Comparison of ENCODE assay signal across 8 mouse cellular contexts in the genomic region with DNA sequence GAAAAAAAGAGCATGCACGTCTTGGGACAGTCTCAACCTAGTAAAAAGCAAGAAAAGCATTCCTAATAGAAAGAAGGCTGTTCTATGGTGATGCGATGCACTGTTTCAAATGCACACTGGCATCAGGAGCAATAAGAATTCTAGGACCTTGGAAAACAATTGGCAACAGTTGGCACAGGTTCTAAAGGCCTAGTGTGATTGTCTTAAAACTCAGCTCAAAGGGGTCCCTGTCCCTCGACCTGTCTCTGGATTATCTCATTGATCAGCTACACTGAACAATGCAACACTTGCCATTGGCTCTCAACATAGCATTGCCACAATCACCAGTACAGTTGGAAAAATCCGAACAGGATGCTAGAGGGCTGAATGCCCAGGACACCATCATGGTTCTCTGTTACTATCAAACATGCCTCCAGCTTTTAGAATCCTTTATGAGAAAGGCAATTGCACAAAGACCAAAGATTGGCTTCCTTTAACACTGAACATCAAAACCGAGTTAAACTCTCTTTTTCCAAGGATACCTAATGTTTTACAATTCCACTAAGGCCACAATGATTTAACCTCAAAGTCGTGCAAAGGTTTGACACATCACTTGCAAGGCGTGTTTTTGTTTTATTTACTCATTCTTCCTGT.
A peak's percentile ranks its signal among the peaks of the same experiment; 100 is the strongest.
DNase-seq lines count a peak whose midpoint lies in the region; ATAC-seq lines count a peak whose summit lies in the region.

No protein-coding gene starts in this region.

- no peaks in the 10 kb centered on the region for H3K9me3 ChIP-seq in intestine, embryonic 14.5 days (ENCODE audit: control insufficient read depth, low read length)
- no peaks in the 10 kb centered on the region for H3K9me3 ChIP-seq in intestine, embryonic 16.5 days (ENCODE audit: control insufficient read depth, low read length)
- no peaks in the 10 kb centered on the region for H3K9me3 ChIP-seq in embryonic facial prominence, embryonic 12.5 days
- no peaks in the 10 kb centered on the region for H3K9me3 ChIP-seq in hindbrain, embryonic 12.5 days (replicated peaks)
- H3K9me3 ChIP-seq in midbrain, embryonic 14.5 days (ENCODE audit: control insufficient read depth, low read length): no peaks in the 10 kb centered on the region

- ATAC-seq in intestine, embryonic 14.5 days (replicated peaks; ENCODE audit: low FRiP score, low TSS enrichment, low read depth): no peak
- no peak for ATAC-seq in intestine, embryonic 16.5 days
- no peak for ATAC-seq in embryonic facial prominence, embryonic 12.5 days (ENCODE audit: insufficient number of reproducible peaks, insufficient read depth, low FRiP score, low TSS enrichment)
- no peak for ATAC-seq in hindbrain, embryonic 12.5 days (ENCODE audit: low FRiP score)
- no peak for ATAC-seq in midbrain, embryonic 14.5 days (ENCODE audit: low FRiP score, low TSS enrichment)

- peak overlapping the region; percentile 38; the same call in 1 of the 2 replicates for H3K4me3 ChIP-seq in intestine, embryonic 14.5 days (ENCODE audit: low read depth, low read length)
- H3K4me3 ChIP-seq in intestine, embryonic 16.5 days (ENCODE audit: low read length): no peak overlapping the region
- peak overlapping the region; percentile 46; the same call in 1 of the 2 replicates for H3K4me3 ChIP-seq in embryonic facial prominence, embryonic 12.5 days
- peak overlapping the region; percentile 50; the same call in 1 of the 2 replicates for H3K4me3 ChIP-seq in hindbrain, embryonic 12.5 days
- peak overlapping the region; percentile 54 for H3K4me3 ChIP-seq in midbrain, embryonic 14.5 days (replicated peaks; ENCODE audit: low read depth, low read length)

- no peak overlapping the region for H3K9ac ChIP-seq in intestine, embryonic 14.5 days (ENCODE audit: low read length)
- no peak overlapping the region for H3K9ac ChIP-seq in intestine, embryonic 16.5 days (ENCODE audit: low read depth, low read length)
- no peak overlapping the region for H3K9ac ChIP-seq in embryonic facial prominence, embryonic 12.5 days
- H3K9ac ChIP-seq in hindbrain, embryonic 12.5 days: no peak overlapping the region
- H3K9ac ChIP-seq in midbrain, embryonic 14.5 days (replicated peaks; ENCODE audit: low read length): peak overlapping the region; percentile 68; the same call in 1 of the 2 replicates

- peak overlapping the region; percentile 70 for H3K4me2 ChIP-seq in intestine, embryonic 14.5 days (ENCODE audit: low read length)
- no peak overlapping the region for H3K4me2 ChIP-seq in intestine, embryonic 16.5 days (ENCODE audit: low read depth, low read length)
- peak overlapping the region; percentile 77 for H3K4me2 ChIP-seq in embryonic facial prominence, embryonic 12.5 days (replicated peaks)
- peak overlapping the region; percentile 86 for H3K4me2 ChIP-seq in hindbrain, embryonic 12.5 days (replicated peaks)
- peak overlapping the region; percentile 76 for H3K4me2 ChIP-seq in midbrain, embryonic 14.5 days (ENCODE audit: low read length)

- WGBS in intestine, embryonic 14.5 days: 53% methylated on average over 7 of the region's 7 CpGs
- 50% methylated on average over 7 of the region's 7 CpGs for WGBS in intestine, embryonic 16.5 days
- 52% methylated on average over 7 of the region's 7 CpGs for WGBS in embryonic facial prominence, embryonic 12.5 days
- WGBS in hindbrain, embryonic 12.5 days: 51% methylated on average over 7 of the region's 7 CpGs
- 41% methylated on average over 7 of the region's 7 CpGs for WGBS in midbrain, embryonic 14.5 days

- H3K27me3 ChIP-seq in intestine, embryonic 14.5 days (replicated peaks; ENCODE audit: control insufficient read depth, insufficient read depth, low read length): no peaks in the 10 kb centered on the region
- H3K27me3 ChIP-seq in intestine, embryonic 16.5 days (replicated peaks; ENCODE audit: control insufficient read depth, insufficient read depth, low read length): no peaks in the 10 kb centered on the region
- no peaks in the 10 kb centered on the region for H3K27me3 ChIP-seq in embryonic facial prominence, embryonic 12.5 days
- peaks cover 12% of the 10 kb centered on the region; the same call in 1 of the 2 replicates for H3K27me3 ChIP-seq in hindbrain, embryonic 12.5 days
- peaks cover 6% of the 10 kb centered on the region; the same call in 1 of the 2 replicates for H3K27me3 ChIP-seq in midbrain, embryonic 14.5 days (ENCODE audit: control insufficient read depth, insufficient read depth, low read length)

- DNase-seq in intestine, embryonic 14.5 days (ENCODE audit: low spot score): no peak
- peak; percentile 9 for DNase-seq in midbrain, embryonic 14.5 days
- DNase-seq in yolk sac, embryonic 10.5 days (ENCODE audit: low spot score): no peak
- no peak for DNase-seq in right cerebral cortex, postnatal 36 days (ENCODE audit: low spot score in 2 of 2)
- DNase-seq in right cerebral cortex, adult 2 months (ENCODE audit: low spot score in 2 of 2): no peak

- no peaks in the 10 kb centered on the region for H3K4me1 ChIP-seq in intestine, embryonic 14.5 days (replicated peaks; ENCODE audit: control insufficient read depth, insufficient read depth, low read length)
- peaks cover 4% of the 10 kb centered on the region; the same call in 1 of the 2 replicates for H3K4me1 ChIP-seq in intestine, embryonic 16.5 days (ENCODE audit: control insufficient read depth, insufficient read depth, low read length)
- no peaks in the 10 kb centered on the region for H3K4me1 ChIP-seq in embryonic facial prominence, embryonic 12.5 days
- 0 out of 2 replicates have a peak, but pooled peaks cover 2% of the 10 kb centered on the region for H3K4me1 ChIP-seq in hindbrain, embryonic 12.5 days
- H3K4me1 ChIP-seq in midbrain, embryonic 14.5 days (ENCODE audit: control insufficient read depth, insufficient read depth, low read length): no peaks in the 10 kb centered on the region

- H3K27ac ChIP-seq in intestine, embryonic 14.5 days (ENCODE audit: low read depth): no peak overlapping the region
- H3K27ac ChIP-seq in intestine, embryonic 16.5 days (ENCODE audit: low read length): no peak overlapping the region
- no peak overlapping the region for H3K27ac ChIP-seq in embryonic facial prominence, embryonic 12.5 days
- no peak overlapping the region for H3K27ac ChIP-seq in hindbrain, embryonic 12.5 days
- no peak overlapping the region for H3K27ac ChIP-seq in midbrain, embryonic 14.5 days (replicated peaks; ENCODE audit: low read depth, low read length)

- H3K36me3 ChIP-seq in intestine, embryonic 14.5 days (ENCODE audit: control insufficient read depth, insufficient read depth, low read length): no peaks in the 10 kb centered on the region
- no peaks in the 10 kb centered on the region for H3K36me3 ChIP-seq in intestine, embryonic 16.5 days (ENCODE audit: control insufficient read depth, insufficient read depth, low read length)
- no peaks in the 10 kb centered on the region for H3K36me3 ChIP-seq in embryonic facial prominence, embryonic 12.5 days
- no peaks in the 10 kb centered on the region for H3K36me3 ChIP-seq in hindbrain, embryonic 12.5 days
- H3K36me3 ChIP-seq in midbrain, embryonic 14.5 days (ENCODE audit: control insufficient read depth, insufficient read depth, low read length): no peaks in the 10 kb centered on the region
